Mouse (Mus musculus) cerebellum, adult 2 months (tissue): Measurements from ENCODE around the gene Pde11a. TPM values are rescaled to one million over a fixed set of nuclear protein-coding genes. Genes with fewer than 3 reads are reported as not detected.

Source experiments
- DNase-seq, 2 experiments: peaks; one replicate each; pipeline ENCODE4 v3.0.0; 2021
- H3K27ac ChIP-seq: fragments of 200-500 bp; 2 replicates; pipeline ENCODE4 v1.5.1; 2012; ENCODE audit warnings: low read length, control low read depth, inconsistent platforms; ENCODE audit not compliant: insufficient read depth
- H3K27me3 ChIP-seq: fragments of 200-500 bp; 2 replicates; pipeline ENCODE4 v1.6.1; 2012; ENCODE audit warnings: inconsistent platforms, mild to moderate bottlenecking, low read length, moderate library complexity; ENCODE audit not compliant: control insufficient read depth, insufficient read depth
- H3K4me1 ChIP-seq: fragments of 200-500 bp; 2 replicates; pipeline ENCODE4 v1.6.1; 2011; ENCODE audit warnings: low read length; ENCODE audit not compliant: control insufficient read depth, insufficient read depth
- H3K4me3 ChIP-seq: fragments of 200-500 bp; replicated peaks from 2 replicates; pipeline ENCODE3; 2011; ENCODE audit warnings: mild to moderate bottlenecking, low read depth, low read length, control low read depth; ENCODE audit not compliant: insufficient read depth
- CTCF ChIP-seq: fragments of 200-500 bp; IDR thresholded peaks from 2 replicates; pipeline ENCODE4 v1.5.1; 2011; ENCODE audit warnings: low read depth, mild to moderate bottlenecking, control low read depth, low read length, moderate library complexity, borderline replicate concordance; ENCODE audit not compliant: insufficient read depth
- POLR2A ChIP-seq: fragments of 200-500 bp; IDR thresholded peaks from 2 replicates; pipeline ENCODE4 v1.6.1; 2011; ENCODE audit warnings: low read length, control low read depth, borderline replicate concordance; ENCODE audit not compliant: insufficient read depth
- WGBS: fragments of 180-500 bp; shearing (Covaris S2); methylation state at CpG from one replicate; pipeline ENCODE4 v1.1.7; 2018; 5-methylcytosine and 5-hydroxymethylcytosine counted together
- polyA plus RNA-seq: library from polyadenylated mRNA; depleted of rRNA; stranded (reverse); fragments of >200 nt; gene quantifications from 2 replicates; pipeline ENCODE4 v1.2.3, GENCODE M21; 2012

The Pde11a gene
- polyA plus RNA-seq, 1 experiment = 0.79 TPM

- DNase-seq = no peak
- H3K27ac ChIP-seq = no peak overlapping the region
- 83% methylated on average over 1 of the region's 1 CpGs for WGBS
- TF ChIP-seq CTCF (no peak), POLR2A (no peak)
- H3K27me3 ChIP-seq = no peaks in the 10 kb centered on the region
- no peaks in the 10 kb centered on the region for H3K4me1 ChIP-seq
- H3K4me3 ChIP-seq = no peak overlapping the region
Observed at GRCm38 (mm10) chr2:76052897-76053505, 285.6 kb downstream of the Pde11a start.

GRCm38 (mm10) chr2:76051385-76051784 lies 287.2 kb downstream of the Pde11a start:
- H3K4me1 ChIP-seq = no peaks in the 10 kb centered on the region
- no peaks in the 10 kb centered on the region for H3K27me3 ChIP-seq
- no peak for DNase-seq
- H3K27ac ChIP-seq = no peak overlapping the region
- 48% methylated on average over 11 of the region's 11 CpGs for WGBS
- no peak overlapping the region for H3K4me3 ChIP-seq
- no peak for TF ChIP-seq POLR2A

- WGBS = 44% methylated on average over 4 of the region's 4 CpGs
Observed at GRCm38 (mm10) chr2:76050911-76051310, 287.7 kb downstream of the Pde11a start.

GRCm38 (mm10) chr2:76050092-76050491 lies 288.5 kb downstream of the Pde11a start:
- H3K4me1 ChIP-seq = no peaks in the 10 kb centered on the region
- 58% methylated on average over 10 of the region's 10 CpGs for WGBS
- TF ChIP-seq POLR2A (no peak), CTCF (no peak)
- no peaks in the 10 kb centered on the region for H3K27me3 ChIP-seq
- DNase-seq = no peak
- H3K27ac ChIP-seq = no peak overlapping the region
- no peak overlapping the region for H3K4me3 ChIP-seq

More at GRCm38 (mm10) chr2:76050911-76051310, 287.7 kb downstream of the Pde11a start:
- Histone ChIP-seq H3K27ac (no peak overlapping the region), H3K27me3 (no peaks in the 10 kb centered on the region), H3K4me1 (no peaks in the 10 kb centered on the region), H3K4me3 (no peak overlapping the region)
- TF ChIP-seq CTCF = no peak
- no peak for TF ChIP-seq POLR2A
- no peak for DNase-seq

- DNase-seq = no peak
- Histone ChIP-seq H3K4me1 (no peaks in the 10 kb centered on the region), H3K27me3 (no peaks in the 10 kb centered on the region), H3K4me3 (no peak overlapping the region), H3K27ac (no peak overlapping the region)
- WGBS = 87% methylated on average over 8 of the region's 8 CpGs
- TF ChIP-seq POLR2A = no peak
- no peak for TF ChIP-seq CTCF
Observed at GRCm38 (mm10) chr2:76049529-76049928, 289.0 kb downstream of the Pde11a start.

- WGBS = 25% methylated on average over 12 of the region's 12 CpGs
- Histone ChIP-seq H3K4me1 (no peaks in the 10 kb centered on the region), H3K27ac (no peak overlapping the region), H3K27me3 (no peaks in the 10 kb centered on the region), H3K4me3 (no peak overlapping the region)
- no peak for TF ChIP-seq POLR2A
- TF ChIP-seq CTCF = no peak
- DNase-seq = no peak
Observed at GRCm38 (mm10) chr2:76047740-76048139, 290.8 kb downstream of the Pde11a start.

GRCm38 (mm10) chr2:76042210-76042609 lies 296.4 kb downstream of the Pde11a start:
- H3K27me3 ChIP-seq = no peaks in the 10 kb centered on the region
- H3K27ac ChIP-seq = no peak overlapping the region
- TF ChIP-seq POLR2A = no peak
- TF ChIP-seq CTCF = no peak
- no peaks in the 10 kb centered on the region for H3K4me1 ChIP-seq
- no peak overlapping the region for H3K4me3 ChIP-seq
- DNase-seq = no peak
- WGBS = 95% methylated on average over 10 of the region's 10 CpGs

- DNase-seq = no peak
- Histone ChIP-seq H3K4me1 (no peaks in the 10 kb centered on the region), H3K4me3 (no peak overlapping the region), H3K27ac (no peak overlapping the region), H3K27me3 (no peaks in the 10 kb centered on the region)
- no peak for TF ChIP-seq CTCF
- no peak for TF ChIP-seq POLR2A
- 95% methylated on average over 7 of the region's 7 CpGs for WGBS
Observed at GRCm38 (mm10) chr2:76040116-76040515, 298.5 kb downstream of the Pde11a start.
